Mouse (Mus musculus): ENCODE data around the gene Psmd1.

DNA sequence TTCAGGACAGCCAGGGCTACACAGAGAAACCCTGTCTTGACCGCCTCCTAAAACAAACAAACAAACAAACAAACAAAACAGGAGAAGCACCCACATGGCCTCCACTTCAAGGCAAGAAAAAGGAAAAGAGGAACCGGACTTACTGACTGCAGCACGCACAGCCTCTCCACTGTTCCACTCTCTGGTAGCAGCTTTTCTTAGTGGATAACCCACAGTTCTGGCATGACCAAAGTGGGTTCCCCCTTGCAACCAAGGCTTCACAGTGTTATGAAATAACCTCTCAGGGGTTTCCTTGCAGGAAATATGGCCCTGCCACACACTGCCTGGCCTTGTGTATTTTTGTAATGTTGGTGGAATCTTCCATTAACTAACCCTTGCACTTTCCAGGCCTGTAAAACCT lies 23.4 kb upstream of the Psmd1 start:
- no peak for TF ChIP-seq CTCF (IDR thresholded peaks at IDR 0.05; ENCODE audit: control insufficient read depth, insufficient read depth, low read length)
- TF ChIP-seq POLR2A (IDR thresholded peaks at IDR 0.05; ENCODE audit: borderline replicate concordance, control insufficient read depth, low read depth, low read length) = no peak

All from bone marrow, adult 2 months (tissue).